Mouse (Mus musculus) cerebellum, adult 11 months (tissue): ENCODE results near the gene Lrba.

Experiments used
- DNase-seq: peaks from one replicate; pipeline ENCODE4 v3.0.0; 2022

The Lrba gene

GRCm38 (mm10) chr3:86522880-86523505 lies 298.5 kb downstream of the Lrba start:
- no peak for DNase-seq

- no peak for DNase-seq
Observed at GRCm38 (mm10) chr3:86531531-86532269, 307.2 kb downstream of the Lrba start.

- no peak for DNase-seq
Observed at GRCm38 (mm10) chr3:86536751-86537150, 312.3 kb downstream of the Lrba start.

GRCm38 (mm10) chr3:86538645-86539554 lies 314.4 kb downstream of the Lrba start:
- DNase-seq = no peak

GRCm38 (mm10) chr3:86539555-86540168 lies 315.2 kb downstream of the Lrba start:
- no peak for DNase-seq

- DNase-seq = no peak
Observed at GRCm38 (mm10) chr3:86541074-86541614, 316.7 kb downstream of the Lrba start.

- DNase-seq = no peak
Observed at GRCm38 (mm10) chr3:86541863-86542397, 317.4 kb downstream of the Lrba start.

GRCm38 (mm10) chr3:86544785-86545184 lies 320.3 kb downstream of the Lrba start:
- no peak for DNase-seq

GRCm38 (mm10) chr3:86545945-86546344 lies 321.5 kb downstream of the Lrba start:
- DNase-seq = no peak

GRCm38 (mm10) chr3:86546471-86547250 lies 322.2 kb downstream of the Lrba start:
- DNase-seq = peak; percentile 55

GRCm38 (mm10) chr3:86547251-86547791 lies 322.8 kb downstream of the Lrba start:
- peak; percentile 25 for DNase-seq

GRCm38 (mm10) chr3:86548091-86549015 lies 323.9 kb downstream of the Lrba start, which contains the start of gene Mab21l2:
TSS of gene Mab21l2 (minus strand) at chr3:86548629.
- DNase-seq = peak; percentile 27

GRCm38 (mm10) chr3:86550301-86551010 lies 326.0 kb downstream of the Lrba start:
- no peak for DNase-seq

GRCm38 (mm10) chr3:86551011-86551728 lies 326.7 kb downstream of the Lrba start:
- no peak for DNase-seq

GRCm38 (mm10) chr3:86552170-86552569 lies 327.7 kb downstream of the Lrba start:
- no peak for DNase-seq

- no peak for DNase-seq
Observed at GRCm38 (mm10) chr3:86558976-86559375, 334.5 kb downstream of the Lrba start.

- no peak for DNase-seq
Observed at GRCm38 (mm10) chr3:86559635-86560034, 335.2 kb downstream of the Lrba start.

GRCm38 (mm10) chr3:86560281-86561022 lies 336.0 kb downstream of the Lrba start:
- no peak for DNase-seq
